Mouse (Mus musculus) embryonic fibroblast, embryonic 13.5 days (primary cell): ENCODE measurements around the gene Ankrd24. TPM values are rescaled to one million over a fixed set of nuclear protein-coding genes. Genes with fewer than 3 reads are reported as not detected.

Experiments used
- H3K27ac ChIP-seq: 2 replicates; pipeline ENCODE4 v1.5.1; 2012; ENCODE audit warnings: low read length, control low read depth, inconsistent platforms; ENCODE audit not compliant: insufficient read depth
- H3K4me1 ChIP-seq: 2 replicates; pipeline ENCODE4 v1.6.1; 2011; ENCODE audit warnings: low read length; ENCODE audit not compliant: control insufficient read depth, insufficient read depth
- H3K4me3 ChIP-seq: 2 replicates; pipeline ENCODE4 v1.5.1; 2011; ENCODE audit warnings: mild to moderate bottlenecking, control low read depth, low read length; ENCODE audit not compliant: insufficient read depth
- CTCF ChIP-seq: IDR thresholded peaks from 2 replicates; pipeline ENCODE4 v1.5.1; 2011; ENCODE audit warnings: mild to moderate bottlenecking, control low read depth, low read length, moderate library complexity, borderline replicate concordance; ENCODE audit not compliant: insufficient read depth
- POLR2A ChIP-seq: IDR thresholded peaks from 2 replicates; pipeline ENCODE4 v1.6.1; 2011; ENCODE audit warnings: low read depth, mild to moderate bottlenecking, control low read depth, low read length, moderate library complexity
- polyA plus RNA-seq: library from polyadenylated mRNA; stranded (reverse); fragments of >200 nt; gene quantifications from 2 replicates; pipeline ENCODE4 v1.2.4, GENCODE M21; 2011; ENCODE audit warnings: low read depth; ENCODE audit not compliant: missing spikeins, insufficient read length

The Ankrd24 gene
- polyA plus RNA-seq, 1 experiment = 11.6 TPM

GRCm38 (mm10) chr10:81597137-81597950 is 31.0 kb upstream of the Ankrd24 start:
- Histone ChIP-seq H3K27ac (peak overlapping the region; percentile 57), H3K4me3 (no peak overlapping the region), H3K4me1 (peaks cover 6% of the 10 kb centered on the region)

DNA sequence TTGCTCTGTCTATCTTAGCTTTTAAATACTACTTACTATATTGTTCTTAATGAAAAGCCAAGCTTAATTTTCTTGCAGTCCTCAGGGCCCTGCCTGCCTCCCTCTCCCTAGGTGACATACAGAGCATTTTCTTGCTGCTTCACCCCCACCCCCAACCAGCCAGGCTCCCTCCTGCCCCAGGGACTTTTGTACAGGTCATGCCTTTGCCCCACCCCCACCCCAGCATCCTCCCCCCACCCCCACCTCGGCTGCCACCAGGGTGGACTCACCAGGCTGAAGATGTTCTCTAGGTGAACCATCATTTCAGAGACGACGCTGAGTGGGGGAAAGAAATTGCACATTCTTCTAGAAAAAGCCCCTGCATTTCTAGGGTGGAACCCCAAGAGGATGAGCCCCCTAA is 30.0 kb upstream of the Ankrd24 start:
- no peak overlapping the region for H3K27ac ChIP-seq
- H3K4me3 ChIP-seq = no peak overlapping the region
- TF ChIP-seq POLR2A = no peak
- TF ChIP-seq CTCF = no peak
- peaks cover 6% of the 10 kb centered on the region for H3K4me1 ChIP-seq

More at GRCm38 (mm10) chr10:81597137-81597950, 31.0 kb upstream of the Ankrd24 start:
- TF ChIP-seq CTCF (no peak), POLR2A (peak; percentile 77)

DNA sequence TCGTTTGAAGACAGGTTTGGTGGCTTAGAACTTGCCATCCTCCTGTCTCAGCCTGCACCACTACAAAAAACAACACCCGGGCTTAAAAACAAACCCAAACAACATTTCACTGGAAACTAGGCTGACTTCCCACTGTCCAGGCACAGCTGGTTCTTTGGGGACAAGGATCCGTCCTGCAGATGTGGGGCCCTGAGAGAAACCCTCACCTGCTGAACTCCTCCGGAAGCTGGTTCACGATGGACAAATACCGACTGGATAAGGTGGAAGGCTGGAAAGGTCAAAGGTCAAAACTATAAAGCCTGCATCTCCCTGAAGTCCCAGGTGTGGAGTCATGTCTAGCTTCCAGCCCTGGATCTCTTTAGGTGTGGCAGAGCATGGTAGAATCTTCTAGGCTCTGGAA is 29.5 kb upstream of the Ankrd24 start:
- Histone ChIP-seq H3K27ac (no peak overlapping the region), H3K4me3 (no peak overlapping the region), H3K4me1 (peaks cover 6% of the 10 kb centered on the region)
- TF ChIP-seq POLR2A (no peak), CTCF (no peak)

DNA sequence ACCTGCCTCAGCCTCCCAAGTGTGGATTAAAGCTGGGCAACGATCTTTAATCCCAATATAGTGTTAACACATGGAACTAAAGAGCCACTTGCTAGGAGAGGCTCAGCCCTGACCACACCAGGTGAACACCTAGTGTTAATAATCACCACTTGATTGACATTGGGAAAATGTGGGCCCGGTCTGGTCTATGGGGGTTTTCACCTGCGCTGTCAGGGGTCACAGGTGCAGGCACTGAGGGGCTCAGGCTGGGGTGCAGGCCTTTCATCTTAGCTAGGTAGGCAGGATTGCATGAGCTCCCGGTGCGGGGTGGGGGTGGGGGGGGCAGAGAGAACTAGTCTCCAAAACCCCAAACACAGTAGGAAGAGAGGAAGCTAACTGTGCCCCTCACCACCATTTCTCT is 28.7 kb upstream of the Ankrd24 start:
- no peak for TF ChIP-seq POLR2A
- no peak for TF ChIP-seq CTCF
- Histone ChIP-seq H3K4me3 (no peak overlapping the region), H3K27ac (no peak overlapping the region), H3K4me1 (peaks cover 6% of the 10 kb centered on the region)

DNA sequence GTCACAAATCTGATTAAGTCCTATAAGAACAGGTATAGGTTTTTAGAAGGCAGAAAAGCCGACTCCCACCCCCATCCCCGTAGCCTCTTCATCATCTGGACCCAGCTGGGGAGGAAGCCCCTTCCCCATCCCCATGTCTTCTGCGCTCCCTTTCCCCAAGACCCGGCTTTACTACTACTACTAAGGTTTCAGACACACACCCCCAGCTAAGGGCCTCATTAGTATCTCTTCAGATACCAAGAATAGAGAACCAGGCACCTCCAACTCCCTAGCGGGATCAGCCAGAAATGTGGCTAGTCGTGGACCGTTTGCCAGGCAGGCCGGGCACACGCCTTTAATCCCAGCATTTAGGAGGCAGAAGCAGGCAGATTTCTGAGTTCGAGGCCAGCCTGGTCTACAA is 28.2 kb upstream of the Ankrd24 start:
- no peak overlapping the region for H3K4me3 ChIP-seq
- H3K27ac ChIP-seq = no peak overlapping the region
- TF ChIP-seq CTCF (no peak), POLR2A (no peak)
- H3K4me1 ChIP-seq = peaks cover 8% of the 10 kb centered on the region

DNA sequence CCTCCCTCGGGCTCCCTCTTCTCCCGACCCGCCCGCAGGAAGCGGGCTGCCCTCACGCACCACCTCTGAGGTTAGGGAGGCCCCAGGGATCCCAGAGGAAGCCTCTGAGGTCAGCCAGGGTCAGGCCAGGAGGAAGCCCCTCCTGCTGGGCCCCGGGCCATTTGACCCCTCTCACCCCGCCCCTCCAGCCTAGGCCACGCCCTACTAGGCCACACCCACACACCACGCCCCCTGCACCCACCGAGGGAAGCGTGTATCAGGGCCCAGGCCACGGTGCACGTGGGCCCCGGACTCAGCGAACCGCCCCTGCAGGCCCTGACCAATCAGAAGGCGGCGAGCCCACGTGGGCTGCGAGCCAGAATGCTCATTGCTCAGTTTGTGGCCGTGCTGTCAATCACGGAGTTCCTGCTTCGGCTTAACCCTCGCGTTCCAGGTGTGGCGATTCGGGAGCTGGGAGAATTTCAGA is 27.6 kb upstream of the Ankrd24 start, which contains the start of gene Tle6:
TSS of gene Tle6 (minus strand) at position 336 of the 466 bp plus-strand sequence.
- no peak within 1 kb of the TSS for H3K27ac ChIP-seq
- H3K4me1 ChIP-seq = peaks cover 7% of the 10 kb centered on the region
- TF ChIP-seq CTCF = no peak
- no peak for TF ChIP-seq POLR2A
- H3K4me3 ChIP-seq = no peak within 1 kb of the TSS

DNA sequence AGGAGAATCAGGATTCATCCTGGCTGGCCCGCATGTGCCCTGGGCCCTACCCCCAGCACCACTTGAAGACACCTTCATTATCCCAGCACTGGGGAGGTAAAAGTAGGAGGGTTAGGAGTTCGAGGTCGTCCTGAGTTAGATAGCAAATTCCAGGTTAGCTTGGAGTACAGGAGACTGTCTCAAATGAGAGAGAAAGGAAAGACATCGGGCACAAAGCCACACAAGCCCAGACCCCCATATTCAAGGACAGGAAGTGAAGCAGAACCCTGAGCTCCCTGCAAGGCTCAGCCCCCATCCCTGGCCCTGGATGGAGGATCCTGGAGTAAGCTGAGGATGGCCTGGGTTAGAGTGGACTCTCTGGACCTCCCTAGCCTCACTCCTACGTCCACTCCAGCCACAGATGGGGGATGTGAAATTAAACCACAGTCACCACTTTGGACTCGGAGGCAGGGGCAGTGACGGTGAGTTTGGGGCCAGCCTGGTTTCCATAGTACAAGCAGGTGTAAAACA is 26.9 kb upstream of the Ankrd24 start:
- Histone ChIP-seq H3K4me1 (peaks cover 3% of the 10 kb centered on the region; the same call in 1 of the 2 replicates), H3K4me3 (no peak overlapping the region), H3K27ac (no peak overlapping the region)
- TF ChIP-seq POLR2A = no peak
- no peak for TF ChIP-seq CTCF

DNA sequence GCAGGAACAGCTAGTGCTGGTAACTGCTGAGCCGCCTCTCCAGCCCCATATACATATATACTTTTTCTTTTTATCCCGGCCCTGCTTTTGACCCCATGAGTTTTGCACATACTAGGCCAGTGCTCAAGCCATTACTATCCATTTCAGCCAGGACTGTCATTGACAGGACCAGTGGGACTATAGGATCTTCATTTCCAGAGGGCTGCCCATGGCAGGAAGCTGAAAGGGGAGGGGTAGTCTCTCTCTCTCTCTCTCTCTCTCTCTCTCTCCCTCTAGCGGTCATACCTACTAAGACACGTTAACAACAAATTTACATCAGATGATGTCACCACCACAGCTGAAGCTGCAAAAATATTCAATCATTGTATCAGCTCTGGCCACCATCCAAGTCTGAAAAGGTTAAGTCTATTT is 25.6 kb upstream of the Ankrd24 start:
- Histone ChIP-seq H3K4me3 (no peak overlapping the region), H3K4me1 (peaks cover 3% of the 10 kb centered on the region; the same call in 1 of the 2 replicates), H3K27ac (no peak overlapping the region)
- TF ChIP-seq POLR2A = no peak
- TF ChIP-seq CTCF = no peak

- TF ChIP-seq POLR2A = 0 out of 2 replicates have a peak, but pooled peaks have one; percentile 3
- no peak for TF ChIP-seq CTCF
- H3K4me3 ChIP-seq = no peak overlapping the region
- H3K4me1 ChIP-seq = peaks cover 3% of the 10 kb centered on the region; the same call in 1 of the 2 replicates
- no peak overlapping the region for H3K27ac ChIP-seq
Measured at GRCm38 (mm10) chr10:81604019-81604967, 24.0 kb upstream of the Ankrd24 start.
